Mouse (Mus musculus): Measurements from ENCODE around the gene Pfpl.

The Pfpl gene

GRCm38 (mm10) chr19:12427605-12428004, at the start of gene Pfpl:
TSS of gene Pfpl (plus strand) at chr19:12427905.
- in situ Hi-C loops (cut with MboI, MseI), result no loop called here

- in situ Hi-C loops (cut with MboI, MseI), result no loop called here
Observed at GRCm38 (mm10) chr19:12386979-12387378, 40.7 kb upstream of the Pfpl start, which contains the start of gene Olfr1440. TSS of gene Olfr1440 (plus strand) at chr19:12387279.

- in situ Hi-C loops (cut with MboI, MseI), result loop anchor here (10.0 to 25.0 kb wide), 3 partner anchors 276 to 931 kb away; partner anchors contain the start of genes Olfr1419 (in 1 of the 2) and Olfr1420 (in 1 of the 2)
Observed at GRCm38 (mm10) chr19:12413737-12414136, 14.0 kb upstream of the Pfpl start.

GRCm38 (mm10) chr19:12417361-12417760, 10.3 kb upstream of the Pfpl start, which contains the start of gene Olfr1441:
TSS of gene Olfr1441 (plus strand) at chr19:12417433.
- in situ Hi-C loops (cut with MboI, MseI), result loop anchor here (10.0 to 25.0 kb wide), 3 partner anchors 280 to 927 kb away; partner anchors contain the start of genes Olfr1419 (in 1 of the 2) and Olfr1420 (in 1 of the 2)

GRCm38 (mm10) chr19:12418312-12418711, 9.4 kb upstream of the Pfpl start:
- in situ Hi-C loops (cut with MboI, MseI), result loop anchor here (10.0 to 25.0 kb wide), 3 partner anchors 281 to 926 kb away; partner anchors contain the start of genes Olfr1419 (in 1 of the 2) and Olfr1420 (in 1 of the 2)

- in situ Hi-C loops (cut with MboI, MseI), result loop anchor here (25.0 kb wide), 2 partner anchors 283 to 533 kb away; partner anchors contain the start of genes Olfr1419 (in 1 of the 2) and Olfr1420 (in 1 of the 2)
Observed at GRCm38 (mm10) chr19:12420555-12420954, 7.2 kb upstream of the Pfpl start.

- in situ Hi-C loops (cut with MboI, MseI), result loop anchor here (25.0 kb wide), 2 partner anchors 284 to 534 kb away; partner anchors contain the start of genes Olfr1419 (in 1 of the 2) and Olfr1420 (in 1 of the 2)
Observed at GRCm38 (mm10) chr19:12421680-12422079, 6.0 kb upstream of the Pfpl start.

GRCm38 (mm10) chr19:12427101-12427500, 604 bp upstream of the Pfpl start:
- in situ Hi-C loops (cut with MboI, MseI), result no loop called here

- in situ Hi-C loops (cut with MboI, MseI), result no loop called here
Observed at GRCm38 (mm10) chr19:12433033-12433432, 5.3 kb downstream of the Pfpl start.

GRCm38 (mm10) chr19:12435011-12435416, 7.3 kb downstream of the Pfpl start:
- in situ Hi-C loops (cut with MboI, MseI), result no loop called here

GRCm38 (mm10) chr19:12435750-12436524, 8.2 kb downstream of the Pfpl start:
- in situ Hi-C loops (cut with MboI, MseI), result no loop called here

- in situ Hi-C loops (cut with MboI, MseI), result no loop called here
Observed at GRCm38 (mm10) chr19:12439581-12439980, 11.9 kb downstream of the Pfpl start.

GRCm38 (mm10) chr19:12440103-12440725, 12.5 kb downstream of the Pfpl start:
- in situ Hi-C loops (cut with MboI, MseI), result no loop called here

GRCm38 (mm10) chr19:12442560-12442959, 14.9 kb downstream of the Pfpl start:
- in situ Hi-C loops (cut with MboI, MseI), result no loop called here

- in situ Hi-C loops (cut with MboI, MseI), result no loop called here
Observed at GRCm38 (mm10) chr19:12445014-12445413, 17.3 kb downstream of the Pfpl start.

- in situ Hi-C loops (cut with MboI, MseI), result loop anchor here in 1 of 2 experiments (25.0 kb wide), 1 partner anchor 1570 kb away; the partner anchor contains the start of genes Prpf19 and Tmem109
Observed at GRCm38 (mm10) chr19:12457401-12458066, 29.8 kb downstream of the Pfpl start.

GRCm38 (mm10) chr19:12459516-12459915, 31.8 kb downstream of the Pfpl start:
- in situ Hi-C loops (cut with MboI, MseI), result loop anchor here in 1 of 2 experiments (25.0 kb wide), 1 partner anchor 1572 kb away; the partner anchor contains the start of genes Prpf19 and Tmem109

- in situ Hi-C loops (cut with MboI, MseI), result loop anchor here (5.0 to 25.0 kb wide), 2 partner anchors 42 to 1573 kb away; partner anchors contain the start of genes Dtx4 (in 2 of the 2), Prpf19 (in 1 of the 2) and Tmem109 (in 1 of the 2)
Observed at GRCm38 (mm10) chr19:12460282-12461249, 32.9 kb downstream of the Pfpl start, which contains the start of gene Mpeg1. TSS of gene Mpeg1 (plus strand) at chr19:12460779.

GRCm38 (mm10) chr19:12462851-12463721, 35.4 kb downstream of the Pfpl start:
- in situ Hi-C loops (cut with MboI, MseI), result loop anchor here (5.0 to 25.0 kb wide), 2 partner anchors 39 to 1576 kb away; partner anchors contain the start of genes Dtx4 (in 2 of the 2), Prpf19 (in 1 of the 2) and Tmem109 (in 1 of the 2)
